Mouse (Mus musculus): ENCODE measurements around the gene Krtap9-3. TPM values are rescaled to one million over a fixed set of nuclear protein-coding genes. Genes with fewer than 3 reads are reported as not detected.

The Krtap9-3 gene
- not detected in 2 replicates for polyA plus RNA-seq (2021; fragmentation: Nextera tagmentation)
- long read RNA-seq, experiment 1: 0 reads
- long read RNA-seq, experiment 2: 0 reads

GRCm38 (mm10) chr11:99597742-99598141 is at the start of gene Krtap9-3:
Gene Krtap9-3 (minus strand): TSS chr11:99598105.

GRCm38 (mm10) chr11:99643635-99644139 is 45.8 kb upstream of the Krtap9-3 start, which contains the start of gene Krtap4-7:
Gene Krtap4-7 (minus strand): TSS chr11:99644089.

GRCm38 (mm10) chr11:99634653-99635134 is 36.8 kb upstream of the Krtap9-3 start, which contains the start of gene Krtap4-2:
Gene Krtap4-2 (minus strand): TSS chr11:99635084.

GRCm38 (mm10) chr11:99628138-99628537 is 30.2 kb upstream of the Krtap9-3 start, which contains the start of gene Krtap4-1:
Gene Krtap4-1 (minus strand): TSS chr11:99628238.

GRCm38 (mm10) chr11:99620335-99620734 is 22.4 kb upstream of the Krtap9-3 start, which contains the start of gene Gm11562:
Gene Gm11562 (minus strand): TSS chr11:99620435.

GRCm38 (mm10) chr11:99614796-99615363 is 17.0 kb upstream of the Krtap9-3 start, which contains the start of gene Krtap2-4:
Gene Krtap2-4 (minus strand): TSS chr11:99614846.

GRCm38 (mm10) chr11:99610089-99610488 is 12.2 kb upstream of the Krtap9-3 start, which contains the start of gene Gm11937:
Gene Gm11937 (minus strand): TSS chr11:99610189.

GRCm38 (mm10) chr11:99603208-99603607 is 5.3 kb upstream of the Krtap9-3 start, which contains the start of gene Gm11938:
Gene Gm11938 (minus strand): TSS chr11:99603308.

GRCm38 (mm10) chr11:99590981-99591380 is 6.9 kb downstream of the Krtap9-3 start, which contains the start of gene Krtap1-3:
Gene Krtap1-3 (minus strand): TSS chr11:99591339.

GRCm38 (mm10) chr11:99583245-99583704 is 14.6 kb downstream of the Krtap9-3 start, which contains the start of gene Krtap1-4:
Gene Krtap1-4 (minus strand): TSS chr11:99583654.

GRCm38 (mm10) chr11:99580636-99581035 is 17.3 kb downstream of the Krtap9-3 start, which contains the start of gene Krtap1-5:
Gene Krtap1-5 (minus strand): TSS chr11:99581016.

GRCm38 (mm10) chr11:99566530-99566929 is 31.4 kb downstream of the Krtap9-3 start, which contains the start of gene Krtap3-1:
Gene Krtap3-1 (minus strand): TSS chr11:99566630.

GRCm38 (mm10) chr11:99559366-99559765 is 38.5 kb downstream of the Krtap9-3 start, which contains the start of gene Gm11939:
Gene Gm11939 (minus strand): TSS chr11:99559466.

GRCm38 (mm10) chr11:99556753-99557152 is 41.2 kb downstream of the Krtap9-3 start, which contains the start of gene Krtap3-2:
Gene Krtap3-2 (minus strand): TSS chr11:99556853.

GRCm38 (mm10) chr11:99550765-99551164 is 47.1 kb downstream of the Krtap9-3 start, which contains the start of gene Krtap3-3:
Gene Krtap3-3 (minus strand): TSS chr11:99550865.

Other genes with a start within 250 kb of the Krtap9-3 start
- not detected in 2 replicates for gene Krt27, start 247.0 kb downstream of the Krtap9-3 start, polyA plus RNA-seq (2021; fragmentation: Nextera tagmentation)
- gene Krt28, start 223.2 kb downstream of the Krtap9-3 start, polyA plus RNA-seq (2021; fragmentation: Nextera tagmentation): 0.13 and 0.16 TPM in 2 replicates
- gene Krt10, start 208.7 kb downstream of the Krtap9-3 start, polyA plus RNA-seq (2021; fragmentation: Nextera tagmentation): 39.1 and 40.8 TPM in 2 replicates
- gene Krt12, start 175.8 kb downstream of the Krtap9-3 start, polyA plus RNA-seq (2021; fragmentation: Nextera tagmentation): 21.1 and 24.0 TPM in 2 replicates
- 0.43 TPM in 1 of 2 replicates, not detected in the other for gene Krt20, start 160.0 kb downstream of the Krtap9-3 start, polyA plus RNA-seq (2021; fragmentation: Nextera tagmentation)
- not detected in 2 replicates for gene Krt23, start 105.0 kb downstream of the Krtap9-3 start, polyA plus RNA-seq (2021; fragmentation: Nextera tagmentation)
- gene Krt39, start 76.8 kb downstream of the Krtap9-3 start, polyA plus RNA-seq (2021; fragmentation: Nextera tagmentation): not detected in 2 replicates
- gene Krt40, start 54.9 kb downstream of the Krtap9-3 start, polyA plus RNA-seq (2021; fragmentation: Nextera tagmentation): not detected in 2 replicates
- not detected in 2 replicates for gene Krtap3-3, start 47.2 kb downstream of the Krtap9-3 start, polyA plus RNA-seq (2021; fragmentation: Nextera tagmentation)
- not detected in 2 replicates for gene Krtap3-2, start 41.3 kb downstream of the Krtap9-3 start, polyA plus RNA-seq (2021; fragmentation: Nextera tagmentation)
- gene Gm11939, start 38.6 kb downstream of the Krtap9-3 start, polyA plus RNA-seq (2021; fragmentation: Nextera tagmentation): not detected in 2 replicates
- not detected in 2 replicates for gene Krtap3-1, start 31.5 kb downstream of the Krtap9-3 start, polyA plus RNA-seq (2021; fragmentation: Nextera tagmentation)
- not detected in 2 replicates for gene Krtap1-5, start 17.1 kb downstream of the Krtap9-3 start, polyA plus RNA-seq (2021; fragmentation: Nextera tagmentation)
- gene Krtap1-4, start 14.5 kb downstream of the Krtap9-3 start, polyA plus RNA-seq (2021; fragmentation: Nextera tagmentation): not detected in 2 replicates
- gene Krtap1-3, start 6.8 kb downstream of the Krtap9-3 start, polyA plus RNA-seq (2021; fragmentation: Nextera tagmentation): not detected in 2 replicates
- not detected in 2 replicates for gene Gm11938, start 5.2 kb upstream of the Krtap9-3 start, polyA plus RNA-seq (2021; fragmentation: Nextera tagmentation)
- gene Gm11937, start 12.1 kb upstream of the Krtap9-3 start, polyA plus RNA-seq (2021; fragmentation: Nextera tagmentation): not detected in 2 replicates
- gene Krtap2-4, start 16.7 kb upstream of the Krtap9-3 start, polyA plus RNA-seq (2021; fragmentation: Nextera tagmentation): not detected in 2 replicates
- not detected in 2 replicates for gene Gm11562, start 22.3 kb upstream of the Krtap9-3 start, polyA plus RNA-seq (2021; fragmentation: Nextera tagmentation)
- gene Krtap4-1, start 30.1 kb upstream of the Krtap9-3 start, polyA plus RNA-seq (2021; fragmentation: Nextera tagmentation): not detected in 2 replicates
- gene Krtap4-2, start 37.0 kb upstream of the Krtap9-3 start, polyA plus RNA-seq (2021; fragmentation: Nextera tagmentation): not detected in 2 replicates
- not detected in 2 replicates for gene Krtap4-7, start 46.0 kb upstream of the Krtap9-3 start, polyA plus RNA-seq (2021; fragmentation: Nextera tagmentation)
- not detected in 2 replicates for gene Gm11555, start 52.1 kb upstream of the Krtap9-3 start, polyA plus RNA-seq (2021; fragmentation: Nextera tagmentation)
- gene Gm11563, start 60.9 kb upstream of the Krtap9-3 start, polyA plus RNA-seq (2021; fragmentation: Nextera tagmentation): not detected in 2 replicates
- not detected in 2 replicates for gene Krtap4-6, start 67.9 kb upstream of the Krtap9-3 start, polyA plus RNA-seq (2021; fragmentation: Nextera tagmentation)
- not detected in 2 replicates for gene Gm14190, start 92.6 kb upstream of the Krtap9-3 start, polyA plus RNA-seq (2021; fragmentation: Nextera tagmentation)
- not detected in 2 replicates for gene Gm14180, start 136.2 kb upstream of the Krtap9-3 start, polyA plus RNA-seq (2021; fragmentation: Nextera tagmentation)
- not detected in 2 replicates for gene Gm11595, start 174.8 kb upstream of the Krtap9-3 start, polyA plus RNA-seq (2021; fragmentation: Nextera tagmentation)
- gene Krtap4-8, start 182.6 kb upstream of the Krtap9-3 start, polyA plus RNA-seq (2021; fragmentation: Nextera tagmentation): not detected in 2 replicates
- not detected in 2 replicates for gene Krtap4-9, start 187.1 kb upstream of the Krtap9-3 start, polyA plus RNA-seq (2021; fragmentation: Nextera tagmentation)
- gene Gm11596, start 195.4 kb upstream of the Krtap9-3 start, polyA plus RNA-seq (2021; fragmentation: Nextera tagmentation): not detected in 2 replicates
- gene Gm11569, start 200.8 kb upstream of the Krtap9-3 start, polyA plus RNA-seq (2021; fragmentation: Nextera tagmentation): not detected in 2 replicates
- not detected in 2 replicates for gene Gm11554, start 206.3 kb upstream of the Krtap9-3 start, polyA plus RNA-seq (2021; fragmentation: Nextera tagmentation)
- gene Krtap4-13, start 211.8 kb upstream of the Krtap9-3 start, polyA plus RNA-seq (2021; fragmentation: Nextera tagmentation): not detected in 2 replicates
- gene Gm11564, start 217.6 kb upstream of the Krtap9-3 start, polyA plus RNA-seq (2021; fragmentation: Nextera tagmentation): not detected in 2 replicates
- not detected in 2 replicates for gene 2300003K06Rik, start 240.0 kb upstream of the Krtap9-3 start, polyA plus RNA-seq (2021; fragmentation: Nextera tagmentation)

Measured in left cerebral cortex, adult 6 months (tissue).